In the genomic region with DNA sequence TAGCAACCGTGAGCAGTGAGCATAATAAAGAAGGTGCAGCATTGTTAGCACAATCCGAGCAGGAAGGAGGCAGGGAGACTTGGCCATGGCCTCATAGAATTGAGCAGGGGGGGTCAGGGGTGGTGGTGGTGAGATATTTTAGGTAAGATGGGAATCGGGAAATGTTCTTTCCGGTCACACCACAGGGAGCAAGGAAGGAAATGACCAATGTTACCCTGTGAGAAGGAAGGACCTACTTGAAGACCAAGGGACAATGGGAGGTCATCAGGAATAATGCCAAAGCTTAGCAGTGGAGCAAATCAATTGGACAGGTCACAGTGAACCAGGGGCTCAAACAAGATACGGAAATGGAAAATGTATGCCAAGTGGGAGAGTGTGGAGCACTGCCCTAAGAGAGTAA, we compare ENCODE assay signal across 13 mouse cellular contexts.
DNase-seq lines count a peak whose midpoint lies in the region; ATAC-seq and TF ChIP-seq lines count a peak whose summit lies in the region.
"Had no signal": no experiment of that assay in that cellular context is flagged by ENCODE, and none has a peak within 500 bp of the region (broad histone marks: within the 10 kb centered on the region; RNA-seq: fewer than 3 reads in every experiment).

No protein-coding gene starts in this region.

- intact Hi-C loops in heart, postnatal 36 days (cut with DNase I), result loop anchor here (2.0 to 5.0 kb wide), 3 partner anchors 37 to 63 kb away; no protein-coding TSS in a partner anchor

- 0 out of 2 replicates have a peak, but pooled peaks cover 4% of the 10 kb centered on the region for H3K36me3 ChIP-seq in heart, embryonic 11.5 days (ENCODE audit: control insufficient read depth, insufficient read depth, low read length)
- peaks cover 3% of the 10 kb centered on the region; the same call in 1 of the 2 replicates for H3K36me3 ChIP-seq in liver, postnatal 0 days (replicated peaks; ENCODE audit: insufficient read depth, low read length)
- H3K36me3 ChIP-seq: forebrain, embryonic 12.5 days; midbrain, embryonic 15.5 days had no signal

- DNase-seq in heart, adult 18-20 months, result peak; percentile 57 to 85
- DNase-seq in heart, postnatal 36 days, result peak; percentile 33 to 35
- DNase-seq in liver, postnatal 0 days, result no peak
- DNase-seq in testis, postnatal 10 days (ENCODE audit: low spot score), result no peak
- DNase-seq in cerebellum, postnatal 36 days, result no peak
- no peak for DNase-seq in frontal cortex, adult 2 months (ENCODE audit: extremely low spot score in 1 of 2, low spot score in 1 of 2)

- TF ChIP-seq CTCF in liver, postnatal 0 days (IDR thresholded peaks at IDR 0.05; ENCODE audit: low read depth), result no peak

- peaks cover 40% of the 10 kb centered on the region for H3K4me1 ChIP-seq in heart, embryonic 11.5 days (ENCODE audit: control insufficient read depth, insufficient read depth, low read length)
- peaks cover 35% of the 10 kb centered on the region for H3K4me1 ChIP-seq in brown adipose tissue, adult 24 weeks (ENCODE audit: control insufficient read depth, insufficient read depth, insufficient read length, low read length)
- H3K4me1 ChIP-seq in liver, postnatal 0 days (ENCODE audit: insufficient read depth), result peaks cover 23% of the 10 kb centered on the region
- H3K4me1 ChIP-seq: forebrain, embryonic 12.5 days had no signal

- peak; percentile 25; the same call in 1 of the 2 replicates for TF ChIP-seq EP300 in liver, postnatal 0 days (IDR thresholded peaks at IDR 0.05; ENCODE audit: low read depth)

- no peak overlapping the region for H3K9ac ChIP-seq in heart, embryonic 11.5 days (ENCODE audit: low read depth, low read length)
- H3K9ac ChIP-seq in liver, postnatal 0 days (replicated peaks), result no peak overlapping the region
- H3K9ac ChIP-seq: forebrain, embryonic 12.5 days; limb, embryonic 12.5 days; midbrain, embryonic 15.5 days had no signal

- no peaks in the 10 kb centered on the region for H3K27me3 ChIP-seq in heart, embryonic 11.5 days (ENCODE audit: control insufficient read depth, insufficient read depth, low read length)
- H3K27me3 ChIP-seq in liver, postnatal 0 days (ENCODE audit: insufficient read depth, low read length), result no peaks in the 10 kb centered on the region
- H3K27me3 ChIP-seq: limb, embryonic 12.5 days; midbrain, embryonic 15.5 days had no signal

- 76% methylated on average over 5 of the region's 5 CpGs for WGBS in heart, embryonic 11.5 days (ENCODE audit: insufficient replicate concordance)
- 57% methylated on average over 5 of the region's 5 CpGs for WGBS in liver, postnatal 0 days (ENCODE audit: insufficient replicate concordance)

- no peak overlapping the region for H3K4me3 ChIP-seq in heart, embryonic 11.5 days (ENCODE audit: low read depth, low read length)
- H3K4me3 ChIP-seq in brown adipose tissue, adult 24 weeks (ENCODE audit: insufficient read depth, low read depth, low read length), result no peak overlapping the region
- H3K4me3 ChIP-seq in liver, postnatal 0 days (ENCODE audit: low read depth, low read length), result no peak overlapping the region
- H3K4me3 ChIP-seq: forebrain, embryonic 12.5 days; hindbrain, embryonic 10.5 days; limb, embryonic 12.5 days; midbrain, embryonic 15.5 days had no signal

- no peak for ATAC-seq in heart, embryonic 11.5 days (replicated peaks; ENCODE audit: insufficient number of reproducible peaks, low FRiP score, low TSS enrichment)
- ATAC-seq in liver, postnatal 0 days, result peak; percentile 48; the same call in 1 of the 2 replicates
- ATAC-seq: CD4-positive, CD25-positive, alpha-beta regulatory T cell, adult 4 months; midbrain, embryonic 15.5 days had no signal

- H3K9me3 ChIP-seq in heart, embryonic 11.5 days (replicated peaks; ENCODE audit: control insufficient read depth, low read length), result no peaks in the 10 kb centered on the region
- no peaks in the 10 kb centered on the region for H3K9me3 ChIP-seq in liver, postnatal 0 days (ENCODE audit: low read length)
- H3K9me3 ChIP-seq: forebrain, embryonic 12.5 days; hindbrain, embryonic 10.5 days; limb, embryonic 12.5 days; midbrain, embryonic 15.5 days had no signal

- H3K27ac ChIP-seq in heart, embryonic 11.5 days (ENCODE audit: low read depth, low read length), result no peak overlapping the region
- peak overlapping the region; percentile 85 for H3K27ac ChIP-seq in brown adipose tissue, adult 24 weeks (replicated peaks; ENCODE audit: low read depth, low read length)
- peak overlapping the region; percentile 36; the same call in 1 of the 2 replicates for H3K27ac ChIP-seq in liver, postnatal 0 days (ENCODE audit: low read depth)
- H3K27ac ChIP-seq: forebrain, embryonic 12.5 days; hindbrain, embryonic 10.5 days; limb, embryonic 12.5 days; midbrain, embryonic 15.5 days had no signal

- no peak overlapping the region for H3K4me2 ChIP-seq in heart, embryonic 11.5 days
- no peak overlapping the region for H3K4me2 ChIP-seq in liver, postnatal 0 days (ENCODE audit: low read depth, low read length)
- H3K4me2 ChIP-seq: forebrain, embryonic 12.5 days; limb, embryonic 12.5 days; midbrain, embryonic 15.5 days had no signal

Comparison
In these comparisons a context has a peak if more than half of its experiments do, and no peak if none do; other contexts are left out.
1. DNase-seq: peak in heart, adult 18-20 months (2 of 2) and heart, postnatal 36 days (2 of 2); none in liver, postnatal 0 days (single experiment), testis, postnatal 10 days (single experiment), cerebellum, postnatal 36 days (0 of 2) and frontal cortex, adult 2 months (0 of 2).